Mouse (Mus musculus) embryo, embryonic 10 days (tissue): Measurements from ENCODE around the gene Pdzd2.

Experiments used
- DNase-seq: peaks from one replicate; pipeline ENCODE4 v3.0.0-alpha.2; 2015; ENCODE audit warnings: low spot score

The Pdzd2 gene

GRCm38 (mm10) chr15:12667760-12668520, 71.8 kb downstream of the Pdzd2 start:
- DNase-seq, result no peak

- no peak for DNase-seq
Observed at GRCm38 (mm10) chr15:12665946-12666345, 73.8 kb downstream of the Pdzd2 start.

DNA sequence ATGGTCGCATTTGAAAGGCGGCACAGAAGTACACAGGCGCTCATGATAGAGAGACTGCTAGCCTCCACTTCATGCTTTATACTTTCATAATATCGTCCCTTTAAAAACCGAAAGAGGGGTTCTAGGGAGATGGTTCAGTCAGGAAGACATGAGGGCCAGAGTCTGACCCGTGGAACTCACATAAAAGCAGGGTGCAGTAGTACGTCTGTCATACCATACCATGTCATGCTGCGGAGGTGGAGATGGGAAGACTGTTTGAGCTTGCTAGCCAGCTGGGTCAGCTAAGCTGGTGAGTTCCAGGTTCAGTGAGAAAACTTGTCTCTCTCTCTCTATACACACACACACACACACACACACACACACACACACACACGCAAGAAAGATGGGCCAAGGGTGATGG, 76.4 kb downstream of the Pdzd2 start:
- DNase-seq, result no peak

- DNase-seq, result no peak
Observed at GRCm38 (mm10) chr15:12660320-12660719, 79.4 kb downstream of the Pdzd2 start.

- DNase-seq, result no peak
Observed at GRCm38 (mm10) chr15:12655959-12656662, 83.6 kb downstream of the Pdzd2 start.

GRCm38 (mm10) chr15:12655316-12655715, 84.4 kb downstream of the Pdzd2 start:
- DNase-seq, result no peak

- DNase-seq, result no peak
Observed at GRCm38 (mm10) chr15:12652336-12653031, 87.2 kb downstream of the Pdzd2 start.

- DNase-seq, result no peak
Observed at GRCm38 (mm10) chr15:12650236-12650635, 89.5 kb downstream of the Pdzd2 start.

DNA sequence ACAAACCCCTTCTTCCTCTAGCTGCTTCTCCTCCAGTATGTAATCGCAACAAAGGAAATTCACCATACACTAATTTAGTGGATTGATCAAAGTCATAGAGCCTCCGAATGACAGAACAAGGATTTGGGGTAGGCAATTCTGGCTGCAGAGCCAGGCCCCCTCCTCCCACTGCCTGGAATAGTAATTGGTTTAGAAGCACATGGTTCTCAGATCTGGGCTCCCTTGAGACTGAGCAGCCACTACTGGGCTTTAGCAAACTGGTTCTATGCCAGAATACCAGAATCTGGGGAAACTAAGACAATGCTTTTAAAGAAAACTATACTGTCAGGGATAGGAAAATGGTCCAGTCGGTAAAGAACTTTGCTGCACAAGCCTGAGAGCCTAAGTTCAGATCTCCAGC, 90.0 kb downstream of the Pdzd2 start:
- no peak for DNase-seq

DNA sequence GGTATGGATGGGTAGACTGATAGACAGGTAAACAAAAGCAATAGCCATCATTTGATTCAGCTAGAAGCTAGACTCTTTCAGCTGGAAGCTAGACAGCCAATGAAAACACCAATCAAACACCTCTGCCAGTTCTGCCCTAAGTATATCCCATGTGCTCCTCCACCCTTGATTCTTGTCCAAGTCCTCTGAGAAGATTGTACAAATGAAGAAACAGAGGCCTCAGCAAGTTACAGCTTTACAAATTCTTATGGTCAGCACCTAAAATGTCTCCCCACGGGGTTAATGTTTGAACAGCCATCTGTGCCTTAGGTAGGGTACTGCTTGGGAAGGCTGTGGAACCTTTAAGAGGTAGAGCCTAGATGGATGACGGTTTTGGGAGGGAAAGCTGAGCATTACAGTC, 90.6 kb downstream of the Pdzd2 start:
- DNase-seq, result no peak

- no peak for DNase-seq
Observed at GRCm38 (mm10) chr15:12640755-12641154, 99.0 kb downstream of the Pdzd2 start.

DNA sequence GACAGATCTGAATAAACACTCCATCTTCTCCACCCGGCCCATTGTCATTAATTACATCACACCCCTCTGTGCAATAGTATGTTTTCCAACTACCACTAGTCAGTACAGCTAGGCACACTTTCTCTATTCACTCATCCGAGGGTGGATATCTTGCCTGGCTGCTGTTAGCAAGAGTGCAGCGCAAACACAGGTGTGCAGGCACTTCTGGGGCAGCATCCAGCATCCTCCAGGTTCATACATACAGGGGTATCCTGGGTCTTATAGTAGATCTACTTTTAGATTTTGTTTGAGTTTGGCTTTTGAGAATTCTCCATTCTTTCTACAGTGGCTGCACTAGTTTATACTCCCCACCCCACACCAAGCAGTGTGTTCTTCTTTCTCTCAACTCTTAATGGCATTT, 99.9 kb downstream of the Pdzd2 start:
- no peak for DNase-seq

- DNase-seq, result no peak
Observed at GRCm38 (mm10) chr15:12639181-12639580, 100.5 kb downstream of the Pdzd2 start.

- no peak for DNase-seq
Observed at GRCm38 (mm10) chr15:12638370-12639030, 101.2 kb downstream of the Pdzd2 start.

- DNase-seq, result no peak
Observed at GRCm38 (mm10) chr15:12637511-12637910, 102.2 kb downstream of the Pdzd2 start.

DNA sequence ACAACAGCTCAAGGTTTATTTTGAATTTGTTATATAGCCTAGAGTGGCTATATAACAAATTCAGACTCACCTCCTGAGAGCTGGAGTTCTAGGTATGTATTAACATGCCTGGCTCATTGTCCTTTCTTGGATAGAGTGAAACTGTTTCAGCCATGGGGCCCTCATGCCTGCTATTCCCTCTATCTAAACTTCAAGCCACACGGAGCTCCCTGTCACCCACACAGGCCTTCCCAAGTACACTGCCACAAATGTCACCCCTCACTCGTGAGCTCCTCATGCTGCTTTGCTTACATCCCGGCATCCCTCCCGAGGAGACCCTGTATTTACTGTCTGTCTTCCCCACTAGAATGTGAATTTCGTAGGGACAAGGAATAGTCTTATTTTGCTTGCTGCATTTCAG, 103.3 kb downstream of the Pdzd2 start:
- no peak for DNase-seq

- DNase-seq, result no peak
Observed at GRCm38 (mm10) chr15:12634921-12635320, 104.8 kb downstream of the Pdzd2 start.

DNA sequence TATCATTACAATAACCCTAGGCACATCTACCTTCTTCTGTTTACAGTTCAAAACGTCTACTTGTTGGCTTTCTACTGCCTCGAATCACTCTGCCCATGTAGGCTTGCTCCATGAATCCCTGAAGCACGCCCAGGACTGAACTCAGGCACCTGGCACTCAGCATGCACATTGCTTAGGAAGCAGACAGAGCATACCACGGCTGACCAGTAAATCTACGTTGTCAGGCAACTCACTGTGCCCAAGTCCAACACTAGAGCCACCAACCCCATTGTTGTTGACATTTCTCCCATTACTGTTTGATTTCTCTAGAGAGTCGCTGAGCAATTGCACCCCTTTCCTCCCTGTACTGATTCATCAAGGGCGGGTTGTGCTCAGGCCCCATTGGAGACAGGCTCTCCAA, 110.6 kb downstream of the Pdzd2 start:
- no peak for DNase-seq

DNA sequence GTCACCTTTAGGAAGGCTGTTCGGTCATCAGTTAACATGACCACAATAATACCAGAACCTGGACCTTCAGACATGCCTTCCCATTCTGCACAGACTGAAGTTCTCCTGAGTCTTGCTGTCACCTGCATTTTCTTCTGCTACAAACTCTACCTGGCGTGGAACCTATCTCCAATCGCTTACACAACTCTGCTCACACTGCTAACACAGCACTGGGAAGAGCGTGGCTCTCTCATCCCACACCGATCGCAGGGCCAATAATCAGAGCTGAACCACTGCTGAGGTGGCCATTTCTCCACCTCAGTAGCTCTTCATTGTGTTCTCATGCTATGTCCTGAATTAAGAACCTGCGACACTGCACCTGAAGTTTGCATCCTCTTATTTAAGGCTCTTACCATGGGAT, 111.3 kb downstream of the Pdzd2 start:
- DNase-seq, result no peak

DNA sequence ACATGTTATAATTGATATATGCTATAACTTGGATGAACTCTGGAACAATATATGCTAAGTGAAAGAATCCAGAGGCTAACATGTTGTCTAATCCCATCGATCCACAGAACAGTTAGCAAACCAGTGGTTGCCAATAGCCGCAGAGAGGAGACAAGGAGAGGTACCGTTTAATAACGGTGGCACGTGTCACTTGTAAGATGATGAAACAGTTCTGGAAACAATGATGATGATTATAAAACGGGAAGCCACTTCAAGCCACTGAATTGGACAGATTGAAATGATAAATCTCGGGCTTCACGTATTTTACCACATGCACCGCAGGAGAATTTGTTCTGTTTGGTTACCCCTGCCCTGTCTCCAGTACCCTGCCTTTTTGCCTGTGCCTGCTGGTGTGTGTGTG, 112.8 kb downstream of the Pdzd2 start:
- DNase-seq, result no peak

DNA sequence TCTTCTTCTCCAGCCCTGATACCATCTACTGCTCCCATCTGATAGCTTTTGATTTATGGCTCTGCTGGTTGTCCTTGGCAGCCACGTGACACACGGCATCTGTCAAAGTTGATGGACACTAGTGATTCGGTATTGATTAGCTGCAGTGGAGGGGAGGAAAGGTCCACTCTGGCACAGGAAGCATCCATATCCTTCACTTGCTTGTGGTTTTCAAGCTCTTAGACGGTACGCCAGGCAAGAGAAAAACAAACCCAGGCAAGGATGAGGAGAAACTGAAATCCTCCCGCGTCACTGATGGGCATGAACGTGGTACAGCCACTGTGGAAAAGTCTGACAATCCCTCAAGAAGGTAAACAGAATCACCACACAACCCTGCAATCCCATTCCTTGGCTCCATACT, 113.6 kb downstream of the Pdzd2 start:
- DNase-seq, result no peak

- DNase-seq, result no peak
Observed at GRCm38 (mm10) chr15:12625524-12625923, 114.2 kb downstream of the Pdzd2 start.

DNA sequence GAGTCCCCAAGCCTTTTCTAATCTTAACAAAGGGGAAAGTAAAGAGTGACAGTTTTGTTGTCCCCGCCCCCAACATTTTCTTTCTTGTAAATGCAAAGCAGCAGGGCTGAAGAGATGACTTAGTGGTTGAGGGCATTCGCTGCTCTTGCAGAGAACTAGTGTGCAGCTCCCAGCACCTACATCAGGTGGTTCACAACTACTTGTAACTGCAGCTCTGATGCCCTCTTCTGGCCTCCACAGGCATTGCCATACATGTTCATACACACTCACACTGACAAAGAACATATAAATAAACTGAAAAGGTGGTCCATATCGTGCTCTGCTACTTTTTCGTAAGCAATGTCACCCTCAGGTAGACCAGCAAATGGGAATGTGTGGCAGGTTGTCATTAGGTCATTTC, 116.2 kb downstream of the Pdzd2 start:
- DNase-seq, result no peak
